Mouse (Mus musculus): ENCODE measurements around the gene Mthfd1l.

DNA sequence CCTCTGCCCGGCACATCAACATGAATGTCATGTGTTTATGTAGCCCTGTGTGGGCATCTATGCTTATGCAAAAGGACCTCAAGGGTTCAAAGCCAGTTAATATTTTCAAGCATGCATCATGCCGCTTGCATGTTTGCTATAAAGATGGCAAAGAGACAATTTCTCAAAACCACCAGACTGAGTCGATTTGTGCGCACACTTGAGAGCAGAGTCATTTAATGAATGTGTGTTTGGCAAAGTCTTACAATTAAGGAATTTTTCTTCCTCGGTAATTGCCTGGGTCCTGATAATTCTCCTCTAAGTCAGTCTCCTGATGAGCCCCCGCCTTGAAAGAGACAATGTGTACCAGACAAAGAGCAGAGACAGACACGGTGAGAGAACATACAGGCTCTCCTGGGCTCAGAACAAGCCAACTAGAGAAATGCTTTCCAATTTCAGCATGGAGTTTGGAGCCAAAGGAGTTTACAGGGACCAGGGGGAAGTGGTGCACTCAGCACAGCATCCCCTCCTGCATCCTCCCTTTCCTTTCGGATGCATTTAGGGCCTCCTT, 186.7 kb downstream of the Mthfd1l start:
- no peak for TF ChIP-seq CTCF (IDR thresholded peaks at IDR 0.05; ENCODE audit: low read depth, low read length)
- no peak for TF ChIP-seq GATA1 (IDR thresholded peaks at IDR 0.05; ENCODE audit: borderline replicate concordance, low read length)
